Mouse (Mus musculus) lung, postnatal 0 days (tissue): ENCODE measurements around the gene Rassf3. TPM values are rescaled to one million over a fixed set of nuclear protein-coding genes. Genes with fewer than 3 reads are reported as not detected.

ENCODE experiments used
- ATAC-seq: fragments of 200-750 bp; cut with Nextera tagmentation; 2 replicates; pipeline ENCODE4 v1.8.0; 2017; ENCODE audit warnings: moderate library complexity
- DNase-seq: peaks from one replicate; pipeline ENCODE4 v3.0.0-alpha.2; 2016; ENCODE audit warnings: low spot score
- H3K27ac ChIP-seq: fragments of 300-500 bp; sonication (generic); 2 replicates; pipeline ENCODE4 v1.5.1; 2014; ENCODE audit warnings: antibody characterized with exemption, mild to moderate bottlenecking, low read length, mixed read lengths
- H3K27me3 ChIP-seq: fragments of 300-500 bp; sonication (generic); replicated peaks from 2 replicates; pipeline ENCODE4 v1.6.1; 2014; ENCODE audit warnings: low read length, mixed read lengths; ENCODE audit not compliant: insufficient read depth
- H3K36me3 ChIP-seq: fragments of 300-500 bp; sonication (generic); 2 replicates; pipeline ENCODE4 v1.6.1; 2014; ENCODE audit warnings: low read length, mixed read lengths; ENCODE audit not compliant: insufficient read depth
- H3K4me1 ChIP-seq: fragments of 300-500 bp; sonication (generic); 2 replicates; pipeline ENCODE4 v1.6.1; 2014; ENCODE audit warnings: antibody characterized with exemption, low read depth, low read length, mixed read lengths; ENCODE audit not compliant: insufficient read depth
- H3K4me2 ChIP-seq: fragments of 300-500 bp; sonication (generic); replicated peaks from 2 replicates; pipeline ENCODE4 v1.6.1; 2014; ENCODE audit warnings: low read depth, mild to moderate bottlenecking, low read length, moderate library complexity, mixed read lengths
- H3K4me3 ChIP-seq: fragments of 300-500 bp; sonication (generic); 2 replicates; pipeline ENCODE4 v1.5.1; 2014; ENCODE audit warnings: low read depth, low read length
- H3K9ac ChIP-seq: fragments of 300-500 bp; sonication (generic); replicated peaks from 2 replicates; pipeline ENCODE4 v1.6.1; 2014; ENCODE audit warnings: low read depth, mild to moderate bottlenecking
- H3K9me3 ChIP-seq: fragments of 300-500 bp; sonication (generic); 2 replicates; pipeline ENCODE4 v1.6.1; 2016; ENCODE audit warnings: low read length, mixed read lengths
- CTCF ChIP-seq: IDR thresholded peaks from 2 replicates; pipeline ENCODE4 v1.5.1; 2016; ENCODE audit warnings: antibody characterized with exemption, mild to moderate bottlenecking
- EP300 ChIP-seq: IDR thresholded peaks from 2 replicates; pipeline ENCODE4 v1.6.1; 2016; ENCODE audit warnings: antibody characterized with exemption, mild to moderate bottlenecking, control low read depth
- WGBS: fragments of 180-500 bp; shearing (Covaris S2); extraction: QIAGEN DNeasy Blood & Tissue Kit; methylation state at CpG from one replicate; pipeline ENCODE4 v1.1.7; 2014; 5-methylcytosine and 5-hydroxymethylcytosine counted together
- polyA plus RNA-seq: library from polyadenylated mRNA; unstranded; fragments of >200 nt; fragmentation: Nextera tagmentation; extraction: Ambion mirVana; gene quantifications from 2 replicates; pipeline ENCODE4 v1.2.1, GENCODE M21; 2015

The Rassf3 gene
- polyA plus RNA-seq, 1 experiment from 2014 or later: 22.9 TPM

- H3K4me3 ChIP-seq: no peak overlapping the region
- DNase-seq: peak; percentile 51
- 75% methylated on average over 24 of the region's 24 CpGs for WGBS
- H3K36me3 ChIP-seq: peaks cover 50% of the 10 kb centered on the region
- no peaks in the 10 kb centered on the region for H3K27me3 ChIP-seq
- TF ChIP-seq CTCF (no peak), EP300 (no peak)
- peak overlapping the region; percentile 15; the same call in 1 of the 2 replicates for H3K27ac ChIP-seq
- H3K9ac ChIP-seq: no peak overlapping the region
- no peak overlapping the region for H3K4me2 ChIP-seq
- peak; percentile 47 for ATAC-seq
- no peaks in the 10 kb centered on the region for H3K9me3 ChIP-seq
- H3K4me1 ChIP-seq: no peaks in the 10 kb centered on the region
Observed at GRCm38 (mm10) chr10:121376530-121377271, 99.4 kb downstream of the Rassf3 start.

- H3K4me2 ChIP-seq: no peak overlapping the region
- no peak overlapping the region for H3K4me3 ChIP-seq
- no peaks in the 10 kb centered on the region for H3K27me3 ChIP-seq
- WGBS: 73% methylated on average over 24 of the region's 24 CpGs
- H3K9ac ChIP-seq: no peak overlapping the region
- peaks cover 45% of the 10 kb centered on the region for H3K36me3 ChIP-seq
- TF ChIP-seq EP300: no peak
- no peak for TF ChIP-seq CTCF
- no peaks in the 10 kb centered on the region for H3K4me1 ChIP-seq
- ATAC-seq (peak; percentile 25; the same call in 1 of the 2 replicates), DNase-seq (peak; percentile 24)
- peak overlapping the region; percentile 15; the same call in 1 of the 2 replicates for H3K27ac ChIP-seq
- no peaks in the 10 kb centered on the region for H3K9me3 ChIP-seq
Observed at GRCm38 (mm10) chr10:121375649-121376493, 100.3 kb downstream of the Rassf3 start.

GRCm38 (mm10) chr10:121374693-121375620 is 101.2 kb downstream of the Rassf3 start:
- H3K9ac ChIP-seq: no peak overlapping the region
- H3K9me3 ChIP-seq: no peaks in the 10 kb centered on the region
- WGBS: 83% methylated on average over 17 of the region's 17 CpGs
- no peak overlapping the region for H3K27ac ChIP-seq
- no peak overlapping the region for H3K4me3 ChIP-seq
- peak; percentile 66 for ATAC-seq
- DNase-seq: peak; percentile 51
- H3K36me3 ChIP-seq: peaks cover 42% of the 10 kb centered on the region
- no peaks in the 10 kb centered on the region for H3K4me1 ChIP-seq
- no peak overlapping the region for H3K4me2 ChIP-seq
- no peaks in the 10 kb centered on the region for H3K27me3 ChIP-seq
- TF ChIP-seq CTCF: no peak
- peak; percentile 54; the same call in 1 of the 2 replicates for TF ChIP-seq EP300

- Histone ChIP-seq H3K4me3 (no peak overlapping the region), H3K27ac (no peak overlapping the region), H3K27me3 (no peaks in the 10 kb centered on the region), H3K4me2 (no peak overlapping the region), H3K4me1 (no peaks in the 10 kb centered on the region), H3K36me3 (peaks cover 35% of the 10 kb centered on the region), H3K9ac (no peak overlapping the region), H3K9me3 (no peaks in the 10 kb centered on the region)
- 70% methylated on average over 12 of the region's 12 CpGs for WGBS
- ATAC-seq (0 out of 2 replicates have a peak, but pooled peaks have one; percentile 10), DNase-seq (no peak)
- TF ChIP-seq CTCF: no peak
Observed at GRCm38 (mm10) chr10:121374013-121374412, 102.1 kb downstream of the Rassf3 start.

- Histone ChIP-seq H3K4me1 (no peaks in the 10 kb centered on the region), H3K9me3 (no peaks in the 10 kb centered on the region), H3K36me3 (peaks cover 13% of the 10 kb centered on the region; the same call in 1 of the 2 replicates), H3K9ac (no peak overlapping the region), H3K4me2 (no peak overlapping the region), H3K27me3 (no peaks in the 10 kb centered on the region), H3K27ac (no peak overlapping the region), H3K4me3 (no peak overlapping the region)
- ATAC-seq (no peak), DNase-seq (no peak)
- 92% methylated on average over 6 of the region's 6 CpGs for WGBS
- peak; percentile 49 for TF ChIP-seq CTCF
- no peak for TF ChIP-seq EP300
Observed at GRCm38 (mm10) chr10:121370777-121371176, 105.4 kb downstream of the Rassf3 start.
